Mouse (Mus musculus): ENCODE measurements at regions not wholly inside any gene's neighbourhood (a gene's known extent, or its start where the extent isn't known, plus 50 kb on each side); places are given as distances from the start of the nearest gene placed in this dataset.
A peak's percentile ranks its signal among the peaks of the same experiment; 100 is the strongest.
"Not testable (repeated sequence)": the region's sequence is repeated elsewhere in the genome, so short reads cannot be mapped to it uniquely, and the experiment has no call there.

GRCm38 (mm10) chr3:149076928-149077551 lies 86.7 kb upstream of the Adgrl2 start:
- ATAC-seq (ENCODE audit: insufficient number of reproducible peaks, low FRiP score, low TSS enrichment, low read depth): peak; percentile 47; the same call in 1 of the 2 replicates
- Histone ChIP-seq H3K36me3 (no peaks in the 10 kb centered on the region), H3K27ac (replicated peaks) (0 out of 2 replicates have a peak overlapping the region, but pooled peaks have one; percentile 44), H3K4me3 (replicated peaks) (peak overlapping the region; percentile 10; the same call in 1 of the 2 replicates), H3K9ac (no peak overlapping the region), H3K4me2 (replicated peaks) (peak overlapping the region; percentile 35; the same call in 1 of the 2 replicates), H3K4me1 (peaks cover 23% of the 10 kb centered on the region), H3K27me3 (no peaks in the 10 kb centered on the region), H3K9me3 (replicated peaks) (no peaks in the 10 kb centered on the region)
- 46% methylated on average over 21 of the region's 21 CpGs for WGBS

GRCm38 (mm10) chr3:149075488-149075851 lies 85.1 kb upstream of the Adgrl2 start:
- no peaks in the 10 kb centered on the region for H3K36me3 ChIP-seq
- no peak overlapping the region for H3K27ac ChIP-seq (replicated peaks)
- no peaks in the 10 kb centered on the region for H3K27me3 ChIP-seq
- no peak for ATAC-seq (ENCODE audit: insufficient number of reproducible peaks, low FRiP score, low TSS enrichment, low read depth)
- H3K4me1 ChIP-seq: peaks cover 23% of the 10 kb centered on the region
- H3K4me2 ChIP-seq (replicated peaks): peak overlapping the region; percentile 48
- 30% methylated on average over 5 of the region's 5 CpGs for WGBS
- H3K9me3 ChIP-seq (replicated peaks): no peaks in the 10 kb centered on the region
- H3K9ac ChIP-seq: no peak overlapping the region
- H3K4me3 ChIP-seq (replicated peaks): peak overlapping the region; percentile 22

GRCm38 (mm10) chr3:149074658-149075487 lies 84.5 kb upstream of the Adgrl2 start:
- H3K9ac ChIP-seq: no peak overlapping the region
- peak overlapping the region; percentile 19; the same call in 1 of the 2 replicates for H3K27ac ChIP-seq (replicated peaks)
- no peak for ATAC-seq (ENCODE audit: insufficient number of reproducible peaks, low FRiP score, low TSS enrichment, low read depth)
- H3K4me1 ChIP-seq: peaks cover 24% of the 10 kb centered on the region
- no peaks in the 10 kb centered on the region for H3K27me3 ChIP-seq
- no peaks in the 10 kb centered on the region for H3K36me3 ChIP-seq
- peak overlapping the region; percentile 22 for H3K4me3 ChIP-seq (replicated peaks)
- 21% methylated on average over 27 of the region's 27 CpGs for WGBS
- peak overlapping the region; percentile 48 for H3K4me2 ChIP-seq (replicated peaks)
- no peaks in the 10 kb centered on the region for H3K9me3 ChIP-seq (replicated peaks)

- Histone ChIP-seq H3K4me1 (peaks cover 12% of the 10 kb centered on the region), H3K9me3 (replicated peaks) (no peaks in the 10 kb centered on the region), H3K4me2 (replicated peaks) (no peak overlapping the region), H3K4me3 (replicated peaks) (no peak overlapping the region), H3K27ac (replicated peaks) (no peak overlapping the region), H3K36me3 (no peaks in the 10 kb centered on the region), H3K27me3 (no peaks in the 10 kb centered on the region), H3K9ac (no peak overlapping the region)
- 66% methylated on average over 7 of the region's 7 CpGs for WGBS
- ATAC-seq (ENCODE audit: insufficient number of reproducible peaks, low FRiP score, low TSS enrichment, low read depth): no peak
These were observed 79.8 kb upstream of the Adgrl2 start for GRCm38 (mm10) chr3:149070201-149070600.

- Histone ChIP-seq H3K4me2 (replicated peaks) (no peak overlapping the region), H3K36me3 (no peaks in the 10 kb centered on the region), H3K27ac (replicated peaks) (no peak overlapping the region), H3K4me1 (peaks cover 5% of the 10 kb centered on the region), H3K9me3 (replicated peaks) (no peaks in the 10 kb centered on the region), H3K27me3 (no peaks in the 10 kb centered on the region), H3K4me3 (replicated peaks) (no peak overlapping the region), H3K9ac (no peak overlapping the region)
- WGBS: 80% methylated on average over 9 of the region's 9 CpGs
- ATAC-seq (ENCODE audit: insufficient number of reproducible peaks, low FRiP score, low TSS enrichment, low read depth): no peak
These were observed 79.1 kb upstream of the Adgrl2 start for GRCm38 (mm10) chr3:149069436-149069835.

GRCm38 (mm10) chr3:149068821-149069220 lies 78.5 kb upstream of the Adgrl2 start:
- H3K36me3 ChIP-seq: no peaks in the 10 kb centered on the region
- H3K4me2 ChIP-seq (replicated peaks): no peak overlapping the region
- 0 out of 2 replicates have a peak, but pooled peaks cover 4% of the 10 kb centered on the region for H3K4me1 ChIP-seq
- no peak overlapping the region for H3K4me3 ChIP-seq (replicated peaks)
- no peaks in the 10 kb centered on the region for H3K27me3 ChIP-seq
- no peak overlapping the region for H3K9ac ChIP-seq
- H3K27ac ChIP-seq (replicated peaks): no peak overlapping the region
- ATAC-seq (ENCODE audit: insufficient number of reproducible peaks, low FRiP score, low TSS enrichment, low read depth): no peak
- 41% methylated on average over 7 of the region's 7 CpGs for WGBS
- H3K9me3 ChIP-seq (replicated peaks): no peaks in the 10 kb centered on the region

GRCm38 (mm10) chr3:149067758-149068157 lies 77.4 kb upstream of the Adgrl2 start:
- WGBS: 75% methylated on average over 7 of the region's 7 CpGs

GRCm38 (mm10) chr3:149055077-149055476 lies 64.7 kb upstream of the Adgrl2 start:
- 51% methylated on average over 12 of the region's 12 CpGs for WGBS
- no peak overlapping the region for H3K4me3 ChIP-seq (replicated peaks)
- peaks cover 5% of the 10 kb centered on the region; the same call in 1 of the 2 replicates for H3K4me1 ChIP-seq
- H3K9ac ChIP-seq: no peak overlapping the region
- no peak overlapping the region for H3K27ac ChIP-seq (replicated peaks)
- no peaks in the 10 kb centered on the region for H3K36me3 ChIP-seq
- ATAC-seq (ENCODE audit: insufficient number of reproducible peaks, low FRiP score, low TSS enrichment, low read depth): no peak
- H3K4me2 ChIP-seq (replicated peaks): no peak overlapping the region
- H3K9me3 ChIP-seq (replicated peaks): no peaks in the 10 kb centered on the region
- H3K27me3 ChIP-seq: no peaks in the 10 kb centered on the region

More at GRCm38 (mm10) chr3:149067758-149068157, 77.4 kb upstream of the Adgrl2 start:
- Histone ChIP-seq H3K27me3 (no peaks in the 10 kb centered on the region), H3K9me3 (replicated peaks) (no peaks in the 10 kb centered on the region), H3K4me1 (0 out of 2 replicates have a peak, but pooled peaks cover 4% of the 10 kb centered on the region), H3K36me3 (no peaks in the 10 kb centered on the region), H3K4me3 (replicated peaks) (no peak overlapping the region), H3K27ac (replicated peaks) (no peak overlapping the region), H3K9ac (no peak overlapping the region), H3K4me2 (replicated peaks) (no peak overlapping the region)
- no peak for ATAC-seq (ENCODE audit: insufficient number of reproducible peaks, low FRiP score, low TSS enrichment, low read depth)

- not testable (repeated sequence) for H3K27me3 ChIP-seq; H3K36me3 ChIP-seq; H3K4me2 ChIP-seq (replicated peaks); ATAC-seq (ENCODE audit: insufficient number of reproducible peaks, low FRiP score, low TSS enrichment, low read depth); H3K27ac ChIP-seq (replicated peaks); H3K4me1 ChIP-seq; H3K9me3 ChIP-seq (replicated peaks); H3K9ac ChIP-seq; H3K4me3 ChIP-seq (replicated peaks)
- WGBS: 89% methylated on average over 1 of the region's 1 CpGs
These were observed 62.0 kb upstream of the Adgrl2 start for GRCm38 (mm10) chr3:149052295-149052902.

- H3K9ac ChIP-seq: no peak overlapping the region
- no peaks in the 10 kb centered on the region for H3K9me3 ChIP-seq (replicated peaks)
- no peak overlapping the region for H3K4me2 ChIP-seq (replicated peaks)
- H3K27me3 ChIP-seq: no peaks in the 10 kb centered on the region
- peaks cover 4% of the 10 kb centered on the region; the same call in 1 of the 2 replicates for H3K4me1 ChIP-seq
- H3K27ac ChIP-seq (replicated peaks): no peak overlapping the region
- no peak overlapping the region for H3K4me3 ChIP-seq (replicated peaks)
- WGBS: 80% methylated on average over 5 of the region's 5 CpGs
- ATAC-seq (ENCODE audit: insufficient number of reproducible peaks, low FRiP score, low TSS enrichment, low read depth): no peak
- H3K36me3 ChIP-seq: no peaks in the 10 kb centered on the region
These were observed 55.0 kb upstream of the Adgrl2 start for GRCm38 (mm10) chr3:149045343-149045742.

- ATAC-seq (ENCODE audit: insufficient number of reproducible peaks, low FRiP score, low TSS enrichment, low read depth): no peak
- peaks cover 4% of the 10 kb centered on the region; the same call in 1 of the 2 replicates for H3K4me1 ChIP-seq
- H3K36me3 ChIP-seq: no peaks in the 10 kb centered on the region
- no peak overlapping the region for H3K27ac ChIP-seq (replicated peaks)
- H3K4me2 ChIP-seq (replicated peaks): no peak overlapping the region
- 77% methylated on average over 4 of the region's 4 CpGs for WGBS
- H3K27me3 ChIP-seq: no peaks in the 10 kb centered on the region
- no peak overlapping the region for H3K9ac ChIP-seq
- no peaks in the 10 kb centered on the region for H3K9me3 ChIP-seq (replicated peaks)
- no peak overlapping the region for H3K4me3 ChIP-seq (replicated peaks)
These were observed 53.5 kb upstream of the Adgrl2 start for GRCm38 (mm10) chr3:149043901-149044300.

Data from embryonic facial prominence, embryonic 15.5 days (tissue).